23 mouse cellular contexts compared by ENCODE assay signal in the genomic region with DNA sequence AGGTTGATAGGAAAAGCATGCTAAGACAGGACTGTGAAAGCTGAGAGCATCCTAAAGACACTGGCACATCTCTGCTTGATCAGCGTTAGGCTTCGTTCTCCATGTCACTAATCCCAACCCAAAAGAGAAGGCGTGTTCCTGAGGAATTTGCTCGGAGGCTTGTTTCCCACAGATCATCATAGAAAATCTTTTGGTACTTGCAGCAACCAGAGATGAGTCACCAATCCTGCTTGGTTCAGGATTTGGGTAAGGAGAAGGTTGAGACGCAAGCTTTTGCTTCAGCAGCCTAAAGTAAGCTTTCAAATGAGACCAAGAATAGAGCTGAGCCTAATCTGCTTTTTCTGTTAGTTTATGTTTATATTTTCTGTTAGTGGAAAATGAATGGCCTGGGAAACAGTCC.
DNase-seq lines count a peak whose midpoint lies in the region; ATAC-seq lines count a peak whose summit lies in the region.
"Had no signal": no experiment of that assay in that cellular context is flagged by ENCODE, and none has a peak within 500 bp of the region (broad histone marks: within the 10 kb centered on the region; RNA-seq: fewer than 3 reads in every experiment).

No protein-coding gene starts in this region.

- WGBS in embryonic facial prominence, embryonic 14.5 days: 77% methylated on average over 5 of the region's 5 CpGs
- 84% methylated on average over 5 of the region's 5 CpGs for WGBS in embryonic facial prominence, embryonic 10.5 days
- 79% methylated on average over 5 of the region's 5 CpGs for WGBS in limb, embryonic 15.5 days
- 88% methylated on average over 5 of the region's 5 CpGs for WGBS in limb, embryonic 10.5 days

- H3K9me3 ChIP-seq in embryonic facial prominence, embryonic 14.5 days (ENCODE audit: control insufficient read depth, low read length): no peaks in the 10 kb centered on the region
- no peaks in the 10 kb centered on the region for H3K9me3 ChIP-seq in embryonic facial prominence, embryonic 10.5 days
- H3K9me3 ChIP-seq in limb, embryonic 15.5 days: no peaks in the 10 kb centered on the region
- H3K9me3 ChIP-seq in limb, embryonic 10.5 days (replicated peaks): no peaks in the 10 kb centered on the region
- H3K9me3 ChIP-seq: embryonic facial prominence, embryonic 13.5 days; forebrain, embryonic 12.5 days; G1E had no signal

- no peak overlapping the region for H3K4me2 ChIP-seq in embryonic facial prominence, embryonic 14.5 days (ENCODE audit: low read depth, low read length)
- no peak overlapping the region for H3K4me2 ChIP-seq in limb, embryonic 15.5 days
- H3K4me2 ChIP-seq: embryonic facial prominence, embryonic 13.5 days; forebrain, embryonic 12.5 days had no signal

- no peak overlapping the region for H3K27ac ChIP-seq in embryonic facial prominence, embryonic 14.5 days (replicated peaks; ENCODE audit: low read depth, low read length)
- no peak overlapping the region for H3K27ac ChIP-seq in embryonic facial prominence, embryonic 10.5 days (replicated peaks)
- H3K27ac ChIP-seq in limb, embryonic 15.5 days: 0 out of 2 replicates have a peak overlapping the region, but pooled peaks have one; percentile 33
- H3K27ac ChIP-seq in limb, embryonic 10.5 days: no peak overlapping the region
- H3K27ac ChIP-seq: embryonic facial prominence, embryonic 13.5 days; forebrain, embryonic 12.5 days had no signal

- DNase-seq in embryonic facial prominence, embryonic 14.5 days (ENCODE audit: low spot score): peak; percentile 29
- DNase-seq in embryonic facial prominence, embryonic 10.5 days (ENCODE audit: low spot score): no peak
- no peak for DNase-seq in limb, embryonic 10.5 days (ENCODE audit: low spot score)
- DNase-seq in 3134 (ENCODE audit: extremely low read depth, insufficient read length, low spot score): peak; percentile 19
- peak; percentile 57 for DNase-seq in brain, adult 2 months (ENCODE audit: low read depth, low spot score)
- DNase-seq in embryo, embryonic 10 days (ENCODE audit: low spot score): no peak
- DNase-seq: adrenal gland, adult 8-10 months; adrenal gland, postnatal 14 days; adrenal gland, postnatal 36 days; B cell, adult 2 months; cerebellum, adult 11 months; cerebellum, adult 18-20 months; cerebellum, adult 8-10 months; cerebellum, adult 9-11 months; cerebellum, postnatal 36 days had no signal

- H3K9ac ChIP-seq in embryonic facial prominence, embryonic 14.5 days (ENCODE audit: low read depth, low read length): no peak overlapping the region
- H3K9ac ChIP-seq in limb, embryonic 15.5 days: no peak overlapping the region
- H3K9ac ChIP-seq: embryonic facial prominence, embryonic 13.5 days; forebrain, embryonic 12.5 days had no signal

- H3K4me3 ChIP-seq in embryonic facial prominence, embryonic 14.5 days (ENCODE audit: low read depth, low read length): no peak overlapping the region
- no peak overlapping the region for H3K4me3 ChIP-seq in embryonic facial prominence, embryonic 10.5 days
- no peak overlapping the region for H3K4me3 ChIP-seq in limb, embryonic 15.5 days
- no peak overlapping the region for H3K4me3 ChIP-seq in limb, embryonic 10.5 days
- H3K4me3 ChIP-seq: embryonic facial prominence, embryonic 13.5 days; forebrain, embryonic 12.5 days had no signal

- no peaks in the 10 kb centered on the region for H3K27me3 ChIP-seq in embryonic facial prominence, embryonic 14.5 days (replicated peaks; ENCODE audit: control insufficient read depth, insufficient read depth, low read length)
- no peaks in the 10 kb centered on the region for H3K27me3 ChIP-seq in embryonic facial prominence, embryonic 10.5 days (replicated peaks; ENCODE audit: low read depth, poor library complexity, severe bottlenecking)
- no peaks in the 10 kb centered on the region for H3K27me3 ChIP-seq in limb, embryonic 15.5 days
- no peaks in the 10 kb centered on the region for H3K27me3 ChIP-seq in limb, embryonic 10.5 days (ENCODE audit: low read depth, poor library complexity, severe bottlenecking)
- H3K27me3 ChIP-seq: CH12.LX; embryonic facial prominence, embryonic 13.5 days; forebrain, embryonic 12.5 days; Patski had no signal

- H3K36me3 ChIP-seq in embryonic facial prominence, embryonic 14.5 days (ENCODE audit: control insufficient read depth, insufficient read depth, low read length): no peaks in the 10 kb centered on the region
- no peaks in the 10 kb centered on the region for H3K36me3 ChIP-seq in embryonic facial prominence, embryonic 10.5 days (replicated peaks)
- no peaks in the 10 kb centered on the region for H3K36me3 ChIP-seq in limb, embryonic 15.5 days
- H3K36me3 ChIP-seq in limb, embryonic 10.5 days: no peaks in the 10 kb centered on the region
- H3K36me3 ChIP-seq: embryonic facial prominence, embryonic 13.5 days; forebrain, embryonic 12.5 days; G1E had no signal

- no peak for ATAC-seq in embryonic facial prominence, embryonic 14.5 days (ENCODE audit: low read depth)
- ATAC-seq in limb, embryonic 15.5 days (ENCODE audit: insufficient number of reproducible peaks, low FRiP score, low TSS enrichment, low read depth): no peak
- ATAC-seq: activated CD4-positive, CD25-positive, alpha-beta regulatory T cell, adult 4 months; CD4-positive, CD25-positive, alpha-beta regulatory T cell, adult 4 months; Patski had no signal

- H3K4me1 ChIP-seq in embryonic facial prominence, embryonic 14.5 days (ENCODE audit: control insufficient read depth, insufficient read depth, low read length): 0 out of 2 replicates have a peak, but pooled peaks cover 4% of the 10 kb centered on the region
- no peaks in the 10 kb centered on the region for H3K4me1 ChIP-seq in embryonic facial prominence, embryonic 10.5 days
- H3K4me1 ChIP-seq in limb, embryonic 15.5 days: peaks cover 17% of the 10 kb centered on the region
- no peaks in the 10 kb centered on the region for H3K4me1 ChIP-seq in limb, embryonic 10.5 days
- H3K4me1 ChIP-seq: embryonic facial prominence, embryonic 13.5 days; forebrain, embryonic 12.5 days had no signal

Comparison
In these comparisons a context has a peak if more than half of its experiments do, and no peak if none do; other contexts are left out.
1. DNase-seq: peak in embryonic facial prominence, embryonic 14.5 days (single experiment), 3134 (single experiment) and brain, adult 2 months (single experiment); none in embryonic facial prominence, embryonic 10.5 days (single experiment), limb, embryonic 10.5 days (single experiment) and embryo, embryonic 10 days (single experiment).